ENCODE assay signal across 8 mouse cellular contexts in genomic region chr15:78899409-78899739, GRCm38 (mm10). TPM values are rescaled to one million over a fixed set of nuclear protein-coding genes. Genes with fewer than 3 reads are reported as not detected.
DNase-seq lines count a peak whose midpoint lies in the region; ATAC-seq and TF ChIP-seq lines count a peak whose summit lies in the region.

TSS of gene Gm49510 (plus strand) at chr15:78899667.

- 4% methylated on average over 20 of the region's 20 CpGs for WGBS in lung, embryonic 15.5 days
- under 1% methylated on average over 20 of the region's 20 CpGs for WGBS in forebrain, embryonic 10.5 days
- WGBS in limb, embryonic 12.5 days: 3% methylated on average over 19 of the region's 20 CpGs
- 9% methylated on average over 20 of the region's 20 CpGs for WGBS in olfactory bulb, adult 2 months

- peak within 1 kb of the TSS; percentile 86 for H3K4me3 ChIP-seq in lung, embryonic 15.5 days
- peak within 1 kb of the TSS; percentile 76 for H3K4me3 ChIP-seq in forebrain, embryonic 10.5 days
- peak within 1 kb of the TSS; percentile 78 for H3K4me3 ChIP-seq in limb, embryonic 12.5 days (replicated peaks)
- peak within 1 kb of the TSS; percentile 63 for H3K4me3 ChIP-seq in olfactory bulb, adult 2 months (ENCODE audit: insufficient read depth, low read depth, low read length)

- TF ChIP-seq CTCF in olfactory bulb, adult 2 months (IDR thresholded peaks at IDR 0.05; ENCODE audit: insufficient read depth, low read depth, low read length): no peak

- peaks cover 18% of the 10 kb centered on the region; the same call in 1 of the 2 replicates for H3K36me3 ChIP-seq in lung, embryonic 15.5 days
- peaks cover 21% of the 10 kb centered on the region for H3K36me3 ChIP-seq in forebrain, embryonic 10.5 days (replicated peaks)
- H3K36me3 ChIP-seq in limb, embryonic 12.5 days: peaks cover 30% of the 10 kb centered on the region

- peak within 1 kb of the TSS; percentile 87 for H3K9ac ChIP-seq in lung, embryonic 15.5 days
- peak within 1 kb of the TSS; percentile 79 for H3K9ac ChIP-seq in limb, embryonic 12.5 days (replicated peaks)

- DNase-seq in lung, postnatal 10 days: no peak
- no peak for DNase-seq in forebrain, embryonic 10.5 days (ENCODE audit: extremely low spot score, low spot score)
- DNase-seq in frontal cortex, postnatal 36 days (ENCODE audit: low spot score in 2 of 2): no peak
- DNase-seq in urinary bladder, adult 2 months (ENCODE audit: low spot score): no peak
- no peak for DNase-seq in embryo, embryonic 9.5 days (ENCODE audit: extremely low spot score)

- H3K9me3 ChIP-seq in lung, embryonic 15.5 days: no peaks in the 10 kb centered on the region
- H3K9me3 ChIP-seq in forebrain, embryonic 10.5 days: no peaks in the 10 kb centered on the region
- H3K9me3 ChIP-seq in limb, embryonic 12.5 days: no peaks in the 10 kb centered on the region

- no peak for ATAC-seq in lung, embryonic 15.5 days (ENCODE audit: borderline replicate concordance, extremely low read depth, low FRiP score, low TSS enrichment)
- ATAC-seq in limb, embryonic 12.5 days (ENCODE audit: insufficient number of reproducible peaks, insufficient read depth, low FRiP score, low TSS enrichment, low read depth): no peak

- H3K4me2 ChIP-seq in lung, embryonic 15.5 days: peak within 1 kb of the TSS; percentile 90
- peak within 1 kb of the TSS; percentile 92 for H3K4me2 ChIP-seq in limb, embryonic 12.5 days

- peak within 1 kb of the TSS; percentile 74 for H3K27ac ChIP-seq in lung, embryonic 15.5 days
- H3K27ac ChIP-seq in forebrain, embryonic 10.5 days: peak within 1 kb of the TSS; percentile 83
- H3K27ac ChIP-seq in limb, embryonic 12.5 days: peak within 1 kb of the TSS; percentile 84
- 0 out of 2 replicates have a peak within 1 kb of the TSS, but pooled peaks have one; percentile 2 for H3K27ac ChIP-seq in olfactory bulb, adult 2 months (ENCODE audit: insufficient read depth, low read depth, low read length)

- no peaks in the 10 kb centered on the region for H3K27me3 ChIP-seq in lung, embryonic 15.5 days
- peaks cover 29% of the 10 kb centered on the region for H3K27me3 ChIP-seq in forebrain, embryonic 10.5 days (ENCODE audit: poor library complexity, severe bottlenecking)
- no peaks in the 10 kb centered on the region for H3K27me3 ChIP-seq in limb, embryonic 12.5 days

- peaks cover 54% of the 10 kb centered on the region for H3K4me1 ChIP-seq in lung, embryonic 15.5 days
- peaks cover 74% of the 10 kb centered on the region for H3K4me1 ChIP-seq in forebrain, embryonic 10.5 days
- peaks cover 41% of the 10 kb centered on the region for H3K4me1 ChIP-seq in limb, embryonic 12.5 days (replicated peaks)
- H3K4me1 ChIP-seq in olfactory bulb, adult 2 months (ENCODE audit: control insufficient read depth, insufficient read depth, low read length): peaks cover 32% of the 10 kb centered on the region

- no peak for TF ChIP-seq POLR2A in olfactory bulb, adult 2 months (IDR thresholded peaks at IDR 0.05; ENCODE audit: insufficient read depth, low read depth, low read length)

RNA-seq across cellular contexts. Expression of gene Gm49510, which starts in this region (rescaled TPM):
- polyA plus RNA-seq in lung, embryonic 15.5 days (2015; fragmentation: Nextera tagmentation; extraction: Ambion mirVana): 0.18 and 0.60 TPM in 2 replicates
- polyA plus RNA-seq in forebrain, embryonic 10.5 days (2016; fragmentation: Nextera tagmentation; extraction: Ambion mirVana): 0.23 and 0.35 TPM in 2 replicates
- 0.16 and 0.41 TPM in 2 replicates for polyA plus RNA-seq in limb, embryonic 12.5 days (2016; fragmentation: Nextera tagmentation; extraction: Ambion mirVana)
- polyA plus RNA-seq in olfactory bulb, adult 2 months (2012; ENCODE audit: insufficient read depth, insufficient read length, low replicate concordance, missing spikeins): not detected in 2 replicates
- polyA plus RNA-seq in urinary bladder, adult 2 months (2012; rRNA removed): 0.04 and 0.06 TPM in 2 replicates

Comparison
In these comparisons a context has a peak if more than half of its experiments do, and no peak if none do; other contexts are left out.
1. H3K27ac ChIP-seq: peak in every context shown above with its lines; median percentile 84 in limb, embryonic 12.5 days; 83 in forebrain, embryonic 10.5 days; 74 in lung, embryonic 15.5 days; 2 in olfactory bulb, adult 2 months.